Mouse (Mus musculus) colon, adult 2 months (tissue): ENCODE results near the gene Nlrp1b. TPM values are rescaled to one million over a fixed set of nuclear protein-coding genes. Genes with fewer than 3 reads are reported as not detected.

Source experiments
- polyA plus RNA-seq: library from polyadenylated mRNA; depleted of rRNA; stranded (reverse); fragments of >200 nt; gene quantifications from 2 replicates; pipeline ENCODE4 v1.2.3, GENCODE M21; 2012; rRNA removed

The Nlrp1b gene
- polyA plus RNA-seq, result 1.4 TPM in 1 of 2 replicates, not detected in the other

GRCm38 (mm10) chr11:71230684-71231480 lies at the start of gene Nlrp1b:
Gene Nlrp1b, minus strand, starts transcription at chr11:71230733.

GRCm38 (mm10) chr11:71144661-71145060 lies 85.9 kb downstream of the Nlrp1b start, which contains the start of gene Nlrp1a:
Gene Nlrp1a, minus strand, starts transcription at chr11:71144704.

Other genes starting within 250 kb of the Nlrp1b start
- 169 and 185 TPM in 2 replicates for gene C1qbp, start 247.7 kb downstream of the Nlrp1b start, polyA plus RNA-seq
- gene Dhx33, start 226.3 kb downstream of the Nlrp1b start, polyA plus RNA-seq, result 12.8 and 13.4 TPM in 2 replicates
- 1.8 and 2.1 TPM in 2 replicates for gene Mis12, start 211.1 kb downstream of the Nlrp1b start, polyA plus RNA-seq
- 5.6 and 7.2 TPM in 2 replicates for gene Derl2, start 210.9 kb downstream of the Nlrp1b start, polyA plus RNA-seq
- 1.8 and 4.1 TPM in 2 replicates for gene 6330403K07Rik, start 197.2 kb downstream of the Nlrp1b start, polyA plus RNA-seq
- not detected in 2 replicates for gene Nlrp1a, start 86.0 kb downstream of the Nlrp1b start, polyA plus RNA-seq